Mouse (Mus musculus): ENCODE results near the gene Ncdn.

Gene Ncdn

GRCm38 (mm10) chr4:126752024-126752607 is 1.1 kb downstream of the Ncdn start:
- no peak for DNase-seq

GRCm38 (mm10) chr4:126751556-126752023 is 1.6 kb downstream of the Ncdn start:
- DNase-seq: no peak

- DNase-seq: no peak
Observed at GRCm38 (mm10) chr4:126750863-126751555, 2.2 kb downstream of the Ncdn start.

- no peak for DNase-seq
Observed at GRCm38 (mm10) chr4:126750046-126750683, 3.1 kb downstream of the Ncdn start.

- DNase-seq: no peak
Observed at GRCm38 (mm10) chr4:126749553-126749952, 3.7 kb downstream of the Ncdn start.

- no peak for DNase-seq
Observed at GRCm38 (mm10) chr4:126748381-126748780, 4.9 kb downstream of the Ncdn start.

GRCm38 (mm10) chr4:126746194-126746840 is 6.9 kb downstream of the Ncdn start:
- no peak for DNase-seq

- DNase-seq: peak; percentile 57
Observed at GRCm38 (mm10) chr4:126745506-126746193, 7.6 kb downstream of the Ncdn start.

GRCm38 (mm10) chr4:126744831-126745230 is 8.4 kb downstream of the Ncdn start:
- DNase-seq: no peak

GRCm38 (mm10) chr4:126743713-126744112 is 9.5 kb downstream of the Ncdn start:
- DNase-seq: no peak

- no peak for DNase-seq
Observed at GRCm38 (mm10) chr4:126742976-126743375, 10.3 kb downstream of the Ncdn start.

GRCm38 (mm10) chr4:126741448-126741847 is 11.8 kb downstream of the Ncdn start:
- peak; percentile 78 for DNase-seq

GRCm38 (mm10) chr4:126739966-126740676 is 13.1 kb downstream of the Ncdn start:
- no peak for DNase-seq

- DNase-seq: peak; percentile 36
Observed at GRCm38 (mm10) chr4:126736001-126736414, 17.2 kb downstream of the Ncdn start, which contains the start of gene Tfap2e. Gene Tfap2e (minus strand): TSS chr4:126736240.

- DNase-seq: no peak
Observed at GRCm38 (mm10) chr4:126735382-126736000, 17.7 kb downstream of the Ncdn start.

GRCm38 (mm10) chr4:126734700-126735381 is 18.4 kb downstream of the Ncdn start:
- no peak for DNase-seq

GRCm38 (mm10) chr4:126734001-126734603 is 19.1 kb downstream of the Ncdn start:
- DNase-seq: no peak

GRCm38 (mm10) chr4:126732531-126733380 is 20.5 kb downstream of the Ncdn start:
- no peak for DNase-seq

- no peak for DNase-seq
Observed at GRCm38 (mm10) chr4:126732111-126732510, 21.1 kb downstream of the Ncdn start.

GRCm38 (mm10) chr4:126707439-126707826 is 45.8 kb downstream of the Ncdn start:
- no peak for DNase-seq

Data from liver (tissue).